Mouse (Mus musculus): Measurements from ENCODE around the gene C9. TPM values are rescaled to one million over a fixed set of nuclear protein-coding genes. Genes with fewer than 3 reads are reported as not detected.

C9 gene
- polyA plus RNA-seq, 1 experiment from 2014 or later = not detected

DNA sequence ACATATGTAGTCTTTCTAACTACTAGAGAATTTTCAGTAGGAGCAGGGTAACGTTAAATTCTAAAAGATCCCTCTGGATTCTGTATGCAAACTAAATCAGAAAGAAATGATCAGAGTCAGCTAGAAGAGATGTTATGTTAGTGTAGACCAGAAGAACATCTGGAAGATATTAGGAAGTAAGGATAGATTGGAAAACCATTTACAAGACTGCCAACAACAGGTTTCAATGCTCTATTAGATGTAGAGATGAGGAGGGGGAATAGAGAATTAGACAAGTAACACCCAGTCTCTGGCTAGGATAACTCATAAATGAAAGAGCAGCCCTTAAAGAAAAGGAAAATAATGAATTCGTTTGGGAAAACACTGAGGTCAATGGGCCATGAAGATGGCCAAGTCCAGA, 9.3 kb downstream of the C9 start:
- Histone ChIP-seq H3K9me3 (replicated peaks; ENCODE audit: control insufficient read depth, low read length) (no peaks in the 10 kb centered on the region), H3K4me1 (ENCODE audit: control insufficient read depth, insufficient read depth, low read length) (no peaks in the 10 kb centered on the region), H3K27ac (ENCODE audit: low read length) (no peak overlapping the region), H3K4me3 (ENCODE audit: low read length) (no peak overlapping the region), H3K9ac (ENCODE audit: low read length) (no peak overlapping the region), H3K27me3 (ENCODE audit: control insufficient read depth, insufficient read depth, low read length) (no peaks in the 10 kb centered on the region), H3K4me2 (ENCODE audit: low read depth, low read length) (no peak overlapping the region), H3K36me3 (ENCODE audit: control insufficient read depth, insufficient read depth) (no peaks in the 10 kb centered on the region)
- WGBS = 70% methylated on average over 2 of the region's 2 CpGs
- no peak for ATAC-seq (replicated peaks; ENCODE audit: extremely low read depth, insufficient read depth, low FRiP score)

DNA sequence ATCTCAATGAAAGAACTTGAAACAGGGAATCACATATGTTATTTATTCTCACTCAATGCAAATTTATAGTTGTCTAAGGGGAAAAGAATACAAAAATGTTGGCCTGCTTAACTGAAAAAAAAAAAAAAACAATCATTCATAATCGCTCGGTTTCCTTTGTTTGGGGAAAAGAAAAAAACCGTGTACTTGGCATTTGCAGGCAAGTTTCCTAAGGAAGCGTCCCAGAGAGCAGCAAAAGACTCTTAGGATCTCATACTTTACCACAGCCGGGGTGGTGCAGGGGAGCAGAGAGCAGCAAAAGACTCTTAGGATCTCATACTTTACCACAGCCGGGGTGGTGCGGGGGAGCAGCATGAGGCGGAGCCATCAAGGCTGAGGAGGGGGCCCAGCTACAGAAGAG, 16.3 kb downstream of the C9 start:
- Histone ChIP-seq H3K27ac (ENCODE audit: low read length) (no peak overlapping the region), H3K9ac (ENCODE audit: low read length) (no peak overlapping the region), H3K4me3 (ENCODE audit: low read length) (no peak overlapping the region), H3K27me3 (ENCODE audit: control insufficient read depth, insufficient read depth, low read length) (no peaks in the 10 kb centered on the region), H3K4me2 (ENCODE audit: low read depth, low read length) (no peak overlapping the region), H3K9me3 (replicated peaks; ENCODE audit: control insufficient read depth, low read length) (no peaks in the 10 kb centered on the region), H3K4me1 (ENCODE audit: control insufficient read depth, insufficient read depth, low read length) (no peaks in the 10 kb centered on the region), H3K36me3 (ENCODE audit: control insufficient read depth, insufficient read depth) (no peaks in the 10 kb centered on the region)
- ATAC-seq (replicated peaks; ENCODE audit: extremely low read depth, insufficient read depth, low FRiP score) = no peak
- 53% methylated on average over 8 of the region's 8 CpGs for WGBS

DNA sequence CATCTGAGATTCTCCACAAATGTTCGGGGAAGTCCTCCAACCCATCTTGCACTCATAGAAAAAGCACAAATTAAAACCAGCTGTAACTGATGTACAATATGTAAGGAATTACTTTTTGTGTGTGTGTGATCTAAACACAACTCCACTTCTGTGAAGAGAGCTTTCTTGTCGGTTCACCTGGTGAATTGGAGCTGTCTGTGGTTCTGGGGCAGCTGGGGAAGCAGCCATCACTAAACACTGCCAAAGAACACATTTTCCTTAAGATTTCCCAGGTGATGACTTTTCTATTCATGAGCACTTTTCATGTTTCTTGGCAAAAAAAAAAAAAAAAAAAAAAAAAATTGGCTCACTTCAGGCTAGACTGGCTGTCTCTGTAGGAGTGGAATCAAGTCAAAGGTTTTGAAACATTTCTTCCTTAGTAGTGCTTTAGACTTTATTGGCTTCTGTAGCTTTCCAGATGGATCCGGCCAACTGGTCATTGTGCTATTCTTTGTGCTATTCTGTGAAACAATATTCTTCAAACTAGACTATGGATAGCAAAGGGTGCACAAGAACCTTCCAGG, 18.3 kb downstream of the C9 start:
- no peak overlapping the region for H3K9ac ChIP-seq (ENCODE audit: low read length)
- H3K36me3 ChIP-seq (ENCODE audit: control insufficient read depth, insufficient read depth) = no peaks in the 10 kb centered on the region
- H3K27ac ChIP-seq (ENCODE audit: low read length) = no peak overlapping the region
- no peaks in the 10 kb centered on the region for H3K4me1 ChIP-seq (ENCODE audit: control insufficient read depth, insufficient read depth, low read length)
- ATAC-seq (replicated peaks; ENCODE audit: extremely low read depth, insufficient read depth, low FRiP score) = no peak
- H3K27me3 ChIP-seq (ENCODE audit: control insufficient read depth, insufficient read depth, low read length) = no peaks in the 10 kb centered on the region
- 76% methylated on average over 3 of the region's 3 CpGs for WGBS
- no peaks in the 10 kb centered on the region for H3K9me3 ChIP-seq (replicated peaks; ENCODE audit: control insufficient read depth, low read length)
- H3K4me2 ChIP-seq (ENCODE audit: low read depth, low read length) = no peak overlapping the region
- H3K4me3 ChIP-seq (ENCODE audit: low read length) = no peak overlapping the region

DNA sequence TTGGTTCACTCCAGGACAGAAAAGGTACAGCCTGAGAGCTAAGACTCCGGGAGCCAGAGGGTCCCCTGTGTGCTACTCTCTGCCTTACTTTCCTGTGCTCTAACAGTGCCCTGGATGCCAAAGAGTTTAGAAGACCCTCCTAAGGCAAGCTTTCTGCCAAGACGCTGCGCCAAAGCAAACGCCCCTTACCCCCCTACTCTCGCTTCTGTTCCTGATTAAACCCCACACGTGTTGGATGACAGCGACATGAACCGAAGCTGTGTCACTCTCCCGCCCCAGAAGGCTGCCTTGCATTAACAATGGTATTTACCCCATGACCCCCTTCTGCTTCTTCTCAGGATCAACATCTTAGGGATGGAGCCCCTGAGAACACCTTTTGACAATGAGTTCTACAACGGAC, 21.9 kb downstream of the C9 start:
- 62% methylated on average over 10 of the region's 10 CpGs for WGBS
- ATAC-seq (replicated peaks; ENCODE audit: extremely low read depth, insufficient read depth, low FRiP score) = no peak
- Histone ChIP-seq H3K27ac (ENCODE audit: low read length) (no peak overlapping the region), H3K4me1 (ENCODE audit: control insufficient read depth, insufficient read depth, low read length) (no peaks in the 10 kb centered on the region), H3K4me2 (ENCODE audit: low read depth, low read length) (no peak overlapping the region), H3K4me3 (ENCODE audit: low read length) (no peak overlapping the region), H3K27me3 (ENCODE audit: control insufficient read depth, insufficient read depth, low read length) (no peaks in the 10 kb centered on the region), H3K9ac (ENCODE audit: low read length) (no peak overlapping the region), H3K36me3 (ENCODE audit: control insufficient read depth, insufficient read depth) (no peaks in the 10 kb centered on the region), H3K9me3 (replicated peaks; ENCODE audit: control insufficient read depth, low read length) (no peaks in the 10 kb centered on the region)

DNA sequence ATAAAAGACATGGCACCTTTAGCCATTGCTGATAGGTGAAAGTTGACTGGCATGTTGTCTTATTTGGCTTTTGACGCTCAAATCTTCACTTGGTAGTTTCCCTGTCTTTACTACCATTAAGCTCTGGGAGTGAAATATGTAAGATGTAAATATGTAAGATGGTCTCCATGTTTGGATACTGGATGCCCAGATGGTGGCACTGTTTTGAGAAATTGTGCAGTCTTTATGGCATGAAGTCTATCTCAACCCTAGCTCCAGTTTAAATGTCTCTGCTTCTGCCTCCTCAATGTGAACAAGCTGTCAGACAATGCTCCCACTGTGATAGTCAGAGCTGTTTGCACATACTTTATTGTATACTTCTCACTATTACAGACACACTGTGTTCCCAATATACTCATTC, 23.7 kb downstream of the C9 start:
- Histone ChIP-seq H3K9ac (ENCODE audit: low read length) (no peak overlapping the region), H3K9me3 (replicated peaks; ENCODE audit: control insufficient read depth, low read length) (no peaks in the 10 kb centered on the region), H3K4me2 (ENCODE audit: low read depth, low read length) (no peak overlapping the region), H3K27me3 (ENCODE audit: control insufficient read depth, insufficient read depth, low read length) (no peaks in the 10 kb centered on the region), H3K4me3 (ENCODE audit: low read length) (no peak overlapping the region), H3K36me3 (ENCODE audit: control insufficient read depth, insufficient read depth) (no peaks in the 10 kb centered on the region), H3K4me1 (ENCODE audit: control insufficient read depth, insufficient read depth, low read length) (no peaks in the 10 kb centered on the region), H3K27ac (ENCODE audit: low read length) (no peak overlapping the region)
- no peak for ATAC-seq (replicated peaks; ENCODE audit: extremely low read depth, insufficient read depth, low FRiP score)
- WGBS = 83% methylated on average over 1 of the region's 1 CpGs

DNA sequence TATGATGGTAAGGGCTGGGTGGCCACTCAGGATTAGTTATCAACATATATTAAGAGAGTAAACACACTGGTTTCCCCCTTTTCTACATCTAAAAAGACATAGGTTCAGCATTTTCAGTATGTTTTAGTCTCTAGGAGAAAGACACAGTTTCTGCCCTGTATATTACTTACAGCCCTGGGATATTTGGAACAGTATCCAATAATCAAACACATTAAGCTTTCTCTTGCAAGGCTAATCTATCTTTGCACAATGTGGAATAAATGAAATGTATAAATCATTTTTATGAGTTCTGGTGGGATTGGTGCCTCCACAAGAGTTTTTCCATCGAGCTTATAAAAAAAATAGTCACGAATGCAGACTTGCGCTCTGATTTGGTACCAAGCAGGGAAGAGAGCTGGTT, 24.3 kb downstream of the C9 start:
- WGBS = 88% methylated on average over 3 of the region's 3 CpGs
- no peak overlapping the region for H3K27ac ChIP-seq (ENCODE audit: low read length)
- H3K36me3 ChIP-seq (ENCODE audit: control insufficient read depth, insufficient read depth) = no peaks in the 10 kb centered on the region
- no peak overlapping the region for H3K4me3 ChIP-seq (ENCODE audit: low read length)
- ATAC-seq (replicated peaks; ENCODE audit: extremely low read depth, insufficient read depth, low FRiP score) = no peak
- no peaks in the 10 kb centered on the region for H3K9me3 ChIP-seq (replicated peaks; ENCODE audit: control insufficient read depth, low read length)
- H3K4me1 ChIP-seq (ENCODE audit: control insufficient read depth, insufficient read depth, low read length) = no peaks in the 10 kb centered on the region
- no peaks in the 10 kb centered on the region for H3K27me3 ChIP-seq (ENCODE audit: control insufficient read depth, insufficient read depth, low read length)
- H3K9ac ChIP-seq (ENCODE audit: low read length) = no peak overlapping the region
- no peak overlapping the region for H3K4me2 ChIP-seq (ENCODE audit: low read depth, low read length)

DNA sequence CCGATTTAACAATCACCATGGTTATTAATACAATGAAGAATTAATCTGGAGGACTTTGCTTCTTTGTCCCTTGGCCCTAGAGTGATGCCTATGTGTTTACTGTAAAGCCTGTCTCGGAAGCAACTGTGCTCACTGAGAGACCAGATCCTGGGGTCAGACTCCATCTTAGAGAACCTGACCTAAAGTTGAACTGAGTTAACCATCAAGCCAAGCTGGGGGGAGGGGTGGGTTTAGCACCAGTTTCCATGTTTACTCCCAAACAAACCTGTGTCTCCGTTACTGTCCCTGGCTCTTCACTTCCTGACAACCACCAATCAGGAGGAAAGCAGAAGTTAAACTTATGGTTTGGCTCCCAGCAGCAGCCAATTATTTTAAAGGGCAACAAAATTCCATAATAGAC, 38.4 kb downstream of the C9 start:
- no peaks in the 10 kb centered on the region for H3K4me1 ChIP-seq (ENCODE audit: control insufficient read depth, insufficient read depth, low read length)
- H3K36me3 ChIP-seq (ENCODE audit: control insufficient read depth, insufficient read depth) = no peaks in the 10 kb centered on the region
- H3K4me3 ChIP-seq (ENCODE audit: low read length) = no peak overlapping the region
- peaks cover 4% of the 10 kb centered on the region for H3K9me3 ChIP-seq (replicated peaks; ENCODE audit: control insufficient read depth, low read length)
- no peak for ATAC-seq (replicated peaks; ENCODE audit: extremely low read depth, insufficient read depth, low FRiP score)
- H3K27me3 ChIP-seq (ENCODE audit: control insufficient read depth, insufficient read depth, low read length) = no peaks in the 10 kb centered on the region
- no peak overlapping the region for H3K9ac ChIP-seq (ENCODE audit: low read length)
- no peak overlapping the region for H3K27ac ChIP-seq (ENCODE audit: low read length)
- H3K4me2 ChIP-seq (ENCODE audit: low read depth, low read length) = no peak overlapping the region
- WGBS = 71% methylated on average over 3 of the region's 3 CpGs

DNA sequence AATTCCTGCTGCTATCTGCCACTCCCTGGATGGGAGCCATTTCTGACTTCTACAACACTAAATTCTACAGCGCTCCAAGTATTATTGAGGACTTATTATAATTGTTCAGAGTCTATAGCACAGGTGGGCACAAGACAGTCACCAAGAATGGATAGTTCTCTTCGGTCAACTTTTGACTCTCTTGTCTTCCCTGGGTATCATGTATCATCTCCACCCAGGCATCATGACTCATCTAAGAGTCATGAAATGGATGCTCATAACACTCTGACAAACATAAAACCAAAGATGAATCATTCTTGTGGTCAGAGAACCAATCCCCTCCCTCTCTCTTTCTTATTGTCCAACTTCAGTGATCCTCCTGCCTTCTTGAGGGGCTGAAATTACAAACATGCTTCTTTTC, 47.3 kb downstream of the C9 start:
- no peak overlapping the region for H3K9ac ChIP-seq (ENCODE audit: low read length)
- H3K27ac ChIP-seq (ENCODE audit: low read length) = no peak overlapping the region
- WGBS = 83% methylated on average over 2 of the region's 2 CpGs
- H3K27me3 ChIP-seq (ENCODE audit: control insufficient read depth, insufficient read depth, low read length) = no peaks in the 10 kb centered on the region
- no peak for ATAC-seq (replicated peaks; ENCODE audit: extremely low read depth, insufficient read depth, low FRiP score)
- H3K4me1 ChIP-seq (ENCODE audit: control insufficient read depth, insufficient read depth, low read length) = no peaks in the 10 kb centered on the region
- no peaks in the 10 kb centered on the region for H3K9me3 ChIP-seq (replicated peaks; ENCODE audit: control insufficient read depth, low read length)
- H3K36me3 ChIP-seq (ENCODE audit: control insufficient read depth, insufficient read depth) = no peaks in the 10 kb centered on the region
- no peak overlapping the region for H3K4me3 ChIP-seq (ENCODE audit: low read length)
- H3K4me2 ChIP-seq (ENCODE audit: low read depth, low read length) = no peak overlapping the region

DNA sequence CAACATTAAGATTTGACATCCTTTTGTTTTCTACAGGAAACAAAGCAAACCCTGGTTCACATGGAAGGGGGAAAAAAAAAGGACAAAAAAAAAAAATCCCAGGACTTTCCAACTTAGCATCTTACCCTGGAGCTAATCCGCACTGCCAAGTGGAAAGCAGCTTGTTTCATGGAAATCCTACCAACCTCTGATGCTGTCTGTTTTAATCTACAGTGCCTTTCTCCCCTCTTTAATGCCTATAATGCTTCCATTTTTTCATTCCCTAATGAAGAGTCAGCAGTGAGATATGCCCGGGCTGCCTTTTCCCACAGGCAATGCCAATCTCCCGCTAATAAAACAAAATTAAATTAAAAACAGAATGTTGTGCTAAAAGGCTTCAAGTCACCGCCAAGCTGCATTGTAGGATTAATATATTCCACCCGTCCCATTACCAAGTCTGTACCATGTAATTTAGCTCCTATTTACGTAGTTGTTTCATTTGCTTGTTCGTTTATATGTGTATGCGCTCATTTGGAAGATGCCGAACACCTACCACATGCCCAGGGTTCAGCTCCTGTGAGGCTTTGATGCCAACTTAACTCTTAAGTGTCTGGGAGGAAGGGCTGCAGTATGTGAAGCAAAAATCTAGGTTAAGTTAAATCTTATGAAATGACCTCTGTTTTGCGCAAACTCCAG, 53.4 kb downstream of the C9 start:
- no peak overlapping the region for H3K27ac ChIP-seq (ENCODE audit: low read length)
- H3K9me3 ChIP-seq (replicated peaks; ENCODE audit: control insufficient read depth, low read length) = no peaks in the 10 kb centered on the region
- 78% methylated on average over 10 of the region's 10 CpGs for WGBS
- H3K4me1 ChIP-seq (ENCODE audit: control insufficient read depth, insufficient read depth, low read length) = no peaks in the 10 kb centered on the region
- no peak overlapping the region for H3K9ac ChIP-seq (ENCODE audit: low read length)
- no peaks in the 10 kb centered on the region for H3K27me3 ChIP-seq (ENCODE audit: control insufficient read depth, insufficient read depth, low read length)
- H3K4me2 ChIP-seq (ENCODE audit: low read depth, low read length) = no peak overlapping the region
- no peaks in the 10 kb centered on the region for H3K36me3 ChIP-seq (ENCODE audit: control insufficient read depth, insufficient read depth)
- no peak overlapping the region for H3K4me3 ChIP-seq (ENCODE audit: low read length)
- ATAC-seq (replicated peaks; ENCODE audit: extremely low read depth, insufficient read depth, low FRiP score) = no peak
